Mouse (Mus musculus): Measurements from ENCODE around the gene Bcor. TPM values are rescaled to one million over a fixed set of nuclear protein-coding genes. Genes with fewer than 3 reads are reported as not detected.

The Bcor gene
- total RNA-seq, 2 experiments from 2014 or later, result 30.6 to 36.0 TPM

DNA sequence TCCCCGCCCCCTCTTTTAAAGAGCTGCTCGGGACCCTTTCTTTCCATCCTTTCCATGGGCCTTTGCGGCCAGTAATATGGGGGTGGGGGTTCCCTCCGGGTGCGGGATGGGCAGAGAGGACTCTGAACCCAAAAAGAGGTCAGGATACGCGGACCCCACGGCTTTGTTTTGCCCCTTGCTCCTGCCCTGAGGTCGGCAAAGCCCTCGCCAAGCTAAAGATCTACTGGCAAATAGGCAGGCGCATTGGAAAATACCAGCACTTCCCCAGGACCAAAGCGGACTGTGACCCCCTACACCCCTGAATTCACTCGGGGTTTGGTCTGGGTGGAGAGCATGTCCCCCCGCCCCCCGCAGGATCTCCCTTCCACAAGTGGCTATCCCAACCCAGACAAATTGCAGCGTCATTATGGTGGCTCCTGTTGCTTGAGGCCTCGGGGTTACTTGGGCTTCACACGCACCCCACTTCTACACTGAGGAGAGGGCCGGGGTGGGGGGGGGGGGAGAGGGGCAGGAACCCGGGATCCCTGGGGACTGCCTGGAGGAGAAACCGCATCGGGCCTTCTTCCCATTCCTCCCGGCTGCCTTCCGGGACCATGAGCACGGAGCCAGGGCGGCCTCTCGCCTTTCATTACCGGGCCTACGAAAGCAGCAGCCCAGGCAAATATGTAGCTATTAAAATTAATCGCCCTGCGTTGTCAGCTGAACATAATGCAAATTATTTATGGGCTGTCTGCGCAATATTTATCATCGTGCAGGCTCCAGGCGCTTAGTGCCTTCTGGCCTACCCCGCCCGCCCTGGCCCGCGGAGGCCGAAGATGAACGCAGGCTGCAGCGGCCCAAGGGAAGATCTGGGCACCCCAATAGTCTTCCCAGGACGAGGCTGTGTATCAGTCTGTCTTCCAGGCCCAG, 7.9 kb downstream of the Bcor start:
- no peak for ATAC-seq (replicated peaks; ENCODE audit: poor library complexity, severe bottlenecking)

GRCm38 (mm10) chrX:12151269-12151995, 8.7 kb downstream of the Bcor start:
- 0 out of 2 replicates have a peak, but pooled peaks have one; percentile 14 for ATAC-seq (replicated peaks; ENCODE audit: poor library complexity, severe bottlenecking)

DNA sequence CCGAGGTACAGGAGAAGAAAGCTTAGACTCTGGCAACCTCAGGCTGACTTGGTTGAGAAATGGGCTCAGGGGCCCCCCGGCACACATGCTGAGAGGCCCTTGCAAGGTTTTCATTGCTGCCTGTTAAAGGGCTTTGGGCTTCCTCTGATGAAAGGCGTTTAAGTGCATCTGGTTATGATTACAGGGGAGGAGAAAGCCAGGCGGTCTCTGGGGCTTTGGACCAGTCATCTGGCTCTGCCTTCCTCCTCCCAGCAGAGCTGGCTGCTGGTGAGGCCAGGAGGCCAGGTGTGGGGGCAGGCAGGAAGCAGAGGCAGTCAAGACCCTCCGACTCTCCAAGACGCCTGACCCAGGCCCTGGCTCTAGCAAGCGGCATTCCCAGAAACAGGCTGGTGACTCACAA, 9.7 kb downstream of the Bcor start:
- ATAC-seq (replicated peaks; ENCODE audit: poor library complexity, severe bottlenecking), result peak; percentile 24; the same call in 1 of the 2 replicates

GRCm38 (mm10) chrX:12146263-12146662, 13.9 kb downstream of the Bcor start:
- no peak for ATAC-seq (replicated peaks; ENCODE audit: poor library complexity, severe bottlenecking)

GRCm38 (mm10) chrX:12142832-12143231, 17.3 kb downstream of the Bcor start:
- ATAC-seq (replicated peaks; ENCODE audit: poor library complexity, severe bottlenecking), result peak; percentile 73

DNA sequence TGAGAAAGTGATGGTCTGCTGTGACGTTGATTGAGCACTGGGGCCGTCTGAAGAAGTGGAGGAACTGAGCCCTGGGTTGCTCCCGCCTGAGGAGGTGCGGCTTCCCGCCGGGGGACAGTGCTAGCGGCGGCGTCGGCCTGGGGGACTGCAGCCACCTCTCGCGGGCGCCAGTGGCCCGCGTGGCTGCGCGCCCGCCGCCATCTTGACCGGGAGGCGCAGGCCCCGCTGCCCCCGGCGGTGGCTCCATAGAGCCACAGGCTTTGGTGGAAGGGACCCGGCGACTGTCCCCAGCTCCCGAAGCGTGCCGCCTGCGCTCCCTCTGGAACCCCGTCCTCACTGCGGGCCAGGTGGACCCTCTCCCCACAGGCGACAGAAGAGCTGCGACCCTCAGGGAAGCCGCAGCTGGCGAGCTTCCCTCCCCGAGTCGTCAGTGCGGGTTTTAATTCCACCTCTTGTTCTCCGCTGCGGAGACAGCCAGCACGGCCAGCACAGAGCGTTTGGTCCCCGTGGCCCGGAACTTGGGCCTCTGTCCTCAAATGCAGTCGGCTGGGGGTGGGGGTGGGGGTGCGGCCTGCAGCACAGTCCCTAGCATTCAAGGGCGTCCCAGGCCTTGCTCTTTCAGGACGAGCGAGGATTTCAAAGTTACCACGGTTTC, 19.9 kb downstream of the Bcor start:
- ATAC-seq (replicated peaks; ENCODE audit: poor library complexity, severe bottlenecking), result peak; percentile 48

DNA sequence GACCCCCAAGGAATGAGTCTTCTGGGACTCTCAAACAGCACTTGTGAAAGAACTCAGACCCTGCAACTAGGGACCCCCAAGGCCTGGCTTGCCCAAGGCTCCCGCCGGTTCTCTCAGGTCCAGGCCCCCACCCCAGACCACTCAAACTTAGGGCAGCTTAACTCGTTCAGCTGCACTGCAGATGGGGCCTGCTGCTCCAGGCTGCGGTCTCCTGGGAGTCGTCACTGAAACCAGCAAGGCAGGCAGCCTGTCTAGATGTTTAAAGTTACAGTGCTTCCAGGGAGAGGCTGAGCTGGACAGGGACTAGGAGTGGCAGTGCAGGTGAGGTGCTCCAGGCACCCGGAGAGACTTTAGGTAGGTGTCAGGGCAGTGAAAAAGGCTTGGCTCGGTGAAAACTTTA, 21.9 kb downstream of the Bcor start:
- no peak for ATAC-seq (replicated peaks; ENCODE audit: poor library complexity, severe bottlenecking)

- peak; percentile 31 for ATAC-seq (replicated peaks; ENCODE audit: poor library complexity, severe bottlenecking)
Measured at GRCm38 (mm10) chrX:12137121-12137521, 23.0 kb downstream of the Bcor start.

DNA sequence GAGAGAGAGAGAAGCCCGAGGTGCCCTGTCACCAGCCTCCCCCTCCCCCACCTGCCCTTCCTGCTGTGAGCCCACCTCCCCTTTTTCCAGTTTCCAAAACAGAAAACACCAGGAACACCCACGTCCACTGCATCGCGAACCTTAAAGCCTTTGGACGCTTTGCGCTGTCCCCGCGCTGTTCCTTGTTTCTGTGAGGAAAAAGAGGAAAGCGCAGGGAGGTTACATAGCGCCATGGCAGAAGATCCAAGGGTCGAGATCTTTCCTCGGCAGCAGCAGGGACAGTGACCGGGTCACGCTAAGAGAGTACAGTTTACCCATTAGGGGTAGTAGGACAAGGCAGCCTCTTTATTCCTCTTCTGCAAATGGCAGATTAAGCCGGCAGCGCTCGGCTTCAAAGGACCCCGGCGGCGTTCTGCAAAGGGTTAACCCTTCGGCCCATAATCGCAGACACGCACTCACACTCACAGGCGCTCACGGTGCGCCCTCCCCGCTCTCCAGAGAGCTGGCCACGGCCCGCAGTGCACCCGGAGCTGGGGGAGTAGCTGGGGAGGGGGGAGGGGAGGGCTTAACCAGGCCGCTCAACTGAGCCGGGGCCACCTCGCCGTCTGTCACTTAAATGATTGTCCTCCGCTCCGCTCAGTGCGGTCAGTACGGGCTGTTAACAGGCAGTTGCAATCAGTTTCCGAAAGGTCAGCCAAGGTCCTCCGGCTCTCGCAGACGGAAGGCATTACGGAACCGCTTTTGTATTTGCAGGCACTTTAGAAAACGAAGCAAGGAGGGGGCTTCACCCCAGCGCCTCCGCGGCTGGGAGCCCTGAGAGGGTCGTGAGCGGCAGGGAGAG, 23.7 kb downstream of the Bcor start:
- 0 out of 2 replicates have a peak, but pooled peaks have one; percentile 7 for ATAC-seq (replicated peaks; ENCODE audit: poor library complexity, severe bottlenecking)

DNA sequence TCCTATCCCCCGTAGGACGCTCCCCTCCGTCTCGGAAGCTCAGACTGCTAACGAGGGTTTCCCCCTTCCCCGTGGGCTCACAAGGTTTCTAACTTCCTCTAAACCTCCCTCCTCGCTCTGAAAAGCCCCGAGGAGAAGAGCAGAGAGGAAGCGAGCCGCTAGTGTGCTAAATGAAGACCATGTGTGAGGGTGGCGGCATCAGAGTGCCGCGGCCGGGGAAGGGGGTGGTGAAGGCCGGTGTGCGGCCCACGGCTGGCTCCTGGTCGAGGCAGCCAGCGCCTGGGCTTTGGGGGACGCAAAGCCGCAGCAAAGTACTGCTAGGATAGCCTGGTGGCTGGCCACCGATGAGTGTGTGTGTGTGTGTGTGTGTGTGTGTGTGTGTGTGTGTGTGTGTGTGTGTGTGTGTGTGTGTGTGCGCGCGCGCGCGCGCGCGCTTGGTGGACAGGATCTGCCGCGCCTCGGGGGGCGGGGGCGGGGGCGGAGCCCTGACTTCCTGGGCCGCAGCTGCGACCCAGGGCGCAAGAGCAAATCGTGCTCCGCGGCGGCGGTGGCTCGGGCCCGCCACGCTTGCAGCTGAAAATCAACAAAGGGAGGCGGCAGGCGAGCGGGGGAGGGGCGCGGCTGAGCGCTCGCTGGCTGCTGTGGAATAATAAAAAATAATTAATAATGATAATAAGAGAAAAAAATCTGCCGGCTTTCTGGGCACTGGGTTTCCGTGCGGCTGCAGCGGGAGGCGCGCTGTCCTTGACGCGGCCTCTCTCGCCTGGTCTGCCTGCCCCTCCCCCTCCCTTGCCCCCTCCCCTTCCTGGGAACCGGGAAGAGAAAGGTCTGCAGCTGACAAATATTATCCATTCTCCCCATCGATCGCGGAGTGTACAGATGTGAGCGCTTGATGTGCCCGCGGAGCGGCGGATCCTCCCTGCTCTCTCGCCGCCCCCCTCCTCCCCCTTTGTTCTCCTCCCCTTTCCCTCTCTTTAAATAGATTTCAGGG, 24.7 kb downstream of the Bcor start:
- ATAC-seq (replicated peaks; ENCODE audit: poor library complexity, severe bottlenecking), result peak; percentile 65

- ATAC-seq (replicated peaks; ENCODE audit: poor library complexity, severe bottlenecking), result peak; percentile 52
Measured at GRCm38 (mm10) chrX:12134541-12134940, 25.6 kb downstream of the Bcor start.

- no peak for ATAC-seq (replicated peaks; ENCODE audit: poor library complexity, severe bottlenecking)
Measured at GRCm38 (mm10) chrX:12133836-12134431, 26.2 kb downstream of the Bcor start.

DNA sequence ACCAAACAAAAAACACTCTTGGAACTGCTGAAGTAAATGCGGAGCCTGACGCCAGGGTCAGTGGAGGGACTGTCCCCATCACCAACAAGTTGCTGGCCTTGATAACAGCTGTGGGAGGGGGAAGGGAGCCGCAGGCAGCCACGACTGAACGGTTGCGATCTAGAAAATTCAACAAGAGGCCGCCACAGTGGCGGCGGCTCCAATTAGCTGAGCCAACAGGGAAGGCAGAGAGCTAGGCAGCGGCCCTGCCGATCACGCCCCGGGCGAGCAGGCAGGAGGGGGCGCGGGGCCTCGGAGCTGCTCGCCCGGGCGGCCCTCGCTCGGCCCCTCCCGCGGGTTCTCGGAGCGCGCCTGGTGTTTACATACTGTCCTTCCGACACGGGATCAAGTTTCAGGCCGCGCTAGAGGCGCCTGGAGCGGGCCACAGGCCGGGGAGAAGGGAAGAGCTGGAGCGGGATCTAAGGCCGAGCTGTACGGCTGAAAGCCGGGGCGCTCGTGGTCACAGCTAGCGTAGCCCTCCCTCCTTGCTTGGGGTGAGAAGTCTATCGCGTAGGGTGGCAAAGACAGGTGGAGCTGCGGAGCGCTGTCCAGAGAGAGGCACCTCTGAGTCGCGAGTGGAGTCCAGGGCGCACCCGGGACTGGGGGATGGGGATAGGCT, 26.8 kb downstream of the Bcor start:
- no peak for ATAC-seq (replicated peaks; ENCODE audit: poor library complexity, severe bottlenecking)

- ATAC-seq (replicated peaks; ENCODE audit: poor library complexity, severe bottlenecking), result no peak
Measured at GRCm38 (mm10) chrX:12132541-12133177, 27.5 kb downstream of the Bcor start.

- ATAC-seq (replicated peaks; ENCODE audit: poor library complexity, severe bottlenecking), result peak; percentile 18; the same call in 1 of the 2 replicates
Measured at GRCm38 (mm10) chrX:12129828-12130809, 30.0 kb downstream of the Bcor start.

DNA sequence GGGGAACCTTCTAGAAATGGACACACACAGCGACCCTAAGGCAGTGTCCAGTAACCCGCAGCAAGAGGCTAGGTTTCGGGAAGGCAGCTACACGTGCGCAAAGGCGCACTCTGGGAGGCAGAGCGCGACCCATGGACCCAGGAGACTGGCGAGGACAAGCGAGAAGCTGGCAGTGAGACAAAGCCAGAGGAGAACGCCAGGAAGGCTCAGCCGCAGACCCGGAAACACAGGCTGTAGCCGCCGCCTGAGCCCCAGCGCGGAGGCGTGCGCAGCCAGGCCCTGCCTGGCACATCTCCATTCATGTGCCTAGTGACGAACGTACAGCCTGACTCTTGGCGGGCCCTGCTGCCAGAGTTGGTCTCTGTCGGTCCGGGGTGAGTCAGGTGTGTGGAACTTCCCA, 30.9 kb downstream of the Bcor start:
- ATAC-seq (replicated peaks; ENCODE audit: poor library complexity, severe bottlenecking), result peak; percentile 50
